Comparison of ENCODE assay signal across 14 mouse cellular contexts in the genomic region with DNA sequence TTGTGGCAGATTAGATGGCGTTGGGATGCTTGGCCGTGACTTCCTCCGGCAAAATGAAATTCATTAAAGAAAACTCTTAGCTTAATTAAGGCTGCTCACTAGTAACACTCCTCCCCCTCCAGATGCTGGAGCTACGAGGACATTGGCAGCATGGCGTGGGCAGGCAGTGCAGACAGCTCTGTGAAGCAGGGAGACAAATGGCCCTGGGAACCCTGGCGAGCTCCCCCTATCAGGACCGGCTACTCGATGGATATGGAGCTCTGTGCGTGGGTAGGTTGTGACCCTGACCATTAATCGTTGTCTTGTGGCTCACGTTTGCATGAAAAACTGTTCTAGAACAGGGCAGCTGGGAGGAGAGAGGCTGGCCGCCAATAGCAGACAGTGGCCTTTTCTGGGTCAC.
A peak's percentile ranks its signal among the peaks of the same experiment; 100 is the strongest.
DNase-seq lines count a peak whose midpoint lies in the region; ATAC-seq and TF ChIP-seq lines count a peak whose summit lies in the region.
"Had no signal": no experiment of that assay in that cellular context is flagged by ENCODE, and none has a peak within 500 bp of the region (broad histone marks: within the 10 kb centered on the region; RNA-seq: fewer than 3 reads in every experiment).

No protein-coding gene starts in this region.

- H3K4me2 ChIP-seq in heart, embryonic 11.5 days: no peak overlapping the region
- H3K4me2 ChIP-seq: lung, embryonic 15.5 days had no signal

- DNase-seq in heart, adult 11 months: peak; percentile 79
- DNase-seq in left cerebral cortex, adult 2 months (ENCODE audit: extremely low spot score in 1 of 2, low spot score in 2 of 2): peak; percentile 10 to 19
- DNase-seq in left cerebral cortex, adult 11 months (ENCODE audit: low spot score): no peak
- peak; percentile 40 for DNase-seq in adrenal gland, adult 8-10 months
- peak; percentile 38 for DNase-seq in embryo, embryonic 11 days
- DNase-seq in lung, postnatal 10 days: no peak
- no peak for DNase-seq in heart, postnatal 14 days
- DNase-seq: cerebellum, postnatal 36 days; heart, adult 2 months; heart, postnatal 4 days had no signal

- H3K9ac ChIP-seq in heart, embryonic 11.5 days (ENCODE audit: low read depth, low read length): no peak overlapping the region
- H3K9ac ChIP-seq: lung, embryonic 15.5 days had no signal

- no peak for TF ChIP-seq CTCF in left cerebral cortex, adult 2 months (IDR thresholded peaks at IDR 0.05)

- H3K27ac ChIP-seq in heart, embryonic 11.5 days (ENCODE audit: low read depth, low read length): no peak overlapping the region
- H3K27ac ChIP-seq in left cerebral cortex, adult 2 months: no peak overlapping the region
- H3K27ac ChIP-seq: heart, adult 2 months; lung, embryonic 15.5 days had no signal

- WGBS in heart, embryonic 11.5 days (ENCODE audit: insufficient replicate concordance): 44% methylated on average over 12 of the region's 12 CpGs

- no peaks in the 10 kb centered on the region for H3K36me3 ChIP-seq in heart, embryonic 11.5 days (ENCODE audit: control insufficient read depth, insufficient read depth, low read length)
- H3K36me3 ChIP-seq: lung, embryonic 15.5 days had no signal

- ATAC-seq in heart, embryonic 11.5 days (replicated peaks; ENCODE audit: insufficient number of reproducible peaks, low FRiP score, low TSS enrichment): no peak

- H3K4me3 ChIP-seq in heart, embryonic 11.5 days (ENCODE audit: low read depth, low read length): no peak overlapping the region
- no peak overlapping the region for H3K4me3 ChIP-seq in left cerebral cortex, adult 2 months
- H3K4me3 ChIP-seq: erythroblast, embryonic 14.5 days; heart, adult 2 months; lung, embryonic 15.5 days; megakaryocyte, embryonic 14.5 days had no signal

- no peaks in the 10 kb centered on the region for H3K27me3 ChIP-seq in heart, embryonic 11.5 days (ENCODE audit: control insufficient read depth, insufficient read depth, low read length)
- H3K27me3 ChIP-seq: lung, embryonic 15.5 days had no signal

- H3K9me3 ChIP-seq in heart, embryonic 11.5 days (replicated peaks; ENCODE audit: control insufficient read depth, low read length): no peaks in the 10 kb centered on the region
- H3K9me3 ChIP-seq: lung, embryonic 15.5 days had no signal

- peaks cover 5% of the 10 kb centered on the region; the same call in 1 of the 2 replicates for H3K4me1 ChIP-seq in heart, embryonic 11.5 days (ENCODE audit: control insufficient read depth, insufficient read depth, low read length)
- H3K4me1 ChIP-seq: lung, embryonic 15.5 days; megakaryocyte, embryonic 14.5 days had no signal

- intact Hi-C loops in left cerebral cortex, adult 2 months (cut with DNase I): no loop called here
- intact Hi-C loops in heart, postnatal 14 days (cut with DNase I): no loop called here

Comparison
In these comparisons a context has a peak if more than half of its experiments do, and no peak if none do; other contexts are left out.
1. DNase-seq: peak in heart, adult 11 months (single experiment), left cerebral cortex, adult 2 months (2 of 2), adrenal gland, adult 8-10 months (single experiment) and embryo, embryonic 11 days (single experiment); none in left cerebral cortex, adult 11 months (single experiment), lung, postnatal 10 days (single experiment) and heart, postnatal 14 days (0 of 2).